Mouse (Mus musculus): ENCODE measurements around the gene Nlgn3. TPM values are rescaled to one million over a fixed set of nuclear protein-coding genes. Genes with fewer than 3 reads are reported as not detected.

The Nlgn3 gene
- polyA plus RNA-seq, 1 experiment from 2014 or later: 9.6 TPM

DNA sequence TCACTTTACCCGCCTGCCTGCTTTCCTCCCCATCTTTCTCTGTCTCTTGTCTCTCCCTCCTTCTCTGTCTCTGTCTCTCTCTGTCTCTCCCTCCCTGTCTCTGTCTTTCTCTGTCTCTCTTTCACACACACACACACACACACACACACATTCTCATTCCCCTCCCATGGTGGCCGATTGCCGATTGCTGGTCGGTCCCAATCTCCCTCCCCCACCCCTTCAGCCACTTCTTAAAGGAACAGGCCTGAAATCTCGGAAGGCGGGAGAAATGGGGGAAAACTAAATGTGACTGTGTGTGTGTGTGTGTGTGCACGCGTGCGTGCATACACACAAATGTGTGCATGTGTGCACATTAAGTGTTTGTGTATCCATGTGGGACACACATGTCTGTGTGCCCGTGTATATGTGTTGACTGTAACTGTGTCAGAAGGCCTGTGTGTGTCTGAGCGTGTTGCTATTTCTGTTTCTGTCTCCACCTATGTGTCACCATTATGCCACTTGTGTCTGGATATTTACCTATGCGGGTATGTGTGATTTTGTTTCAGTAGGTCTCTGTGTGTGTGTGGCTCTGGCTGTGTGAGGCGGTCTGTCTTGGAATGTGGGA is 1.6 kb downstream of the Nlgn3 start:
- Histone ChIP-seq H3K27me3 (ENCODE audit: insufficient read depth, low read length) (no peaks in the 10 kb centered on the region), H3K4me3 (ENCODE audit: low read depth, low read length) (peak overlapping the region; percentile 34), H3K9me3 (ENCODE audit: low read depth, low read length) (no peaks in the 10 kb centered on the region), H3K36me3 (ENCODE audit: insufficient read depth) (peaks cover 13% of the 10 kb centered on the region; the same call in 1 of the 2 replicates), H3K27ac (ENCODE audit: low read depth) (0 out of 2 replicates have a peak overlapping the region, but pooled peaks have one; percentile 30), H3K4me1 (ENCODE audit: insufficient read depth) (no peaks in the 10 kb centered on the region), H3K4me2 (peak overlapping the region; percentile 62), H3K9ac (peak overlapping the region; percentile 18; the same call in 1 of the 2 replicates)
- no peak for TF ChIP-seq CTCF (IDR thresholded peaks at IDR 0.05; ENCODE audit: low read depth)
- DNase-seq (peak; percentile 47), ATAC-seq (ENCODE audit: insufficient read depth) (peak; percentile 35)
- 23% methylated on average over 13 of the region's 13 CpGs for WGBS

DNA sequence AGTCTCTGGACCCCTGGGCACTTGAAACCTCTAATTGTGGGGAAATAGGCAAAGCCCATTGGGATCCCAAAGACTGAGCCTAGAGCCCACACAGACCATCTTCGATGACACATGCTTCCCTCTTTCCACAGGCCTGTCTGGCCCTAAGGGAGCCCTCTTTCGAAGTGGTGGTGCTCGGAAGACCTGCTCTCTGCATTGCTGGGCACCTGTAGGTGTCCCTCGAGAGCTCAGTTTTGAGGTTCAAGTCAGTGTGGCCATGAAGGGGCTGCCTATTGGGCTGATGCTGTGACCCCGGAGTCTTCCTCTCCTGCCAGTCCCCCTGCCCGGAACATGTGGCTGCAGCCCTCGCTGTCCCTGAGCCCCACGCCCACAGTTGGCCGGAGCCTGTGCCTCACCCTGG is 2.7 kb downstream of the Nlgn3 start:
- H3K27ac ChIP-seq (ENCODE audit: low read depth): no peak overlapping the region
- WGBS: 79% methylated on average over 9 of the region's 9 CpGs
- no peaks in the 10 kb centered on the region for H3K4me1 ChIP-seq (ENCODE audit: insufficient read depth)
- peaks cover 9% of the 10 kb centered on the region; the same call in 1 of the 2 replicates for H3K36me3 ChIP-seq (ENCODE audit: insufficient read depth)
- H3K9ac ChIP-seq: no peak overlapping the region
- TF ChIP-seq CTCF (IDR thresholded peaks at IDR 0.05; ENCODE audit: low read depth): no peak
- ATAC-seq (ENCODE audit: insufficient read depth) (no peak), DNase-seq (no peak)
- H3K4me2 ChIP-seq: no peak overlapping the region
- no peaks in the 10 kb centered on the region for H3K27me3 ChIP-seq (ENCODE audit: insufficient read depth, low read length)
- H3K4me3 ChIP-seq (ENCODE audit: low read depth, low read length): no peak overlapping the region
- H3K9me3 ChIP-seq (ENCODE audit: low read depth, low read length): no peaks in the 10 kb centered on the region

DNA sequence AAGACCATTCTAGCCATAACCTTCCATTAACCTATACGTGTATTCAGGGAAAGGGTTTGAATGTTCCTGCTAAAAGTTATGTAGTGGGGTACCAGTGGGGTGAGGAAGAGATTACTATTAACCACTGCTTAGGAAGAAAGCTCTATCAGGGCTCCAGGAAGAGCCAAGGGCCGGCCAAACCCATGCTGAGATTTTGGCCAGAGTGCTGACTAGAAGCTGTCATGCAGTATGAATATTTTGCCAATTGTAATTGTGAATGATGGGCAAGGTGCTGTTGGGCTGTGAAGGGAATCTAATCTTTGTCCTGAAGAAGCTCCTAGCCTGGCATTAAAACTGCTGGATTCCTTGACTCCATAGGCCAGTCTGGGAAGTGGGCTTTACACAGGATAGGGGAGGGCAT is 5.7 kb downstream of the Nlgn3 start:
- TF ChIP-seq CTCF (IDR thresholded peaks at IDR 0.05; ENCODE audit: low read depth): no peak
- no peaks in the 10 kb centered on the region for H3K27me3 ChIP-seq (ENCODE audit: insufficient read depth, low read length)
- no peaks in the 10 kb centered on the region for H3K9me3 ChIP-seq (ENCODE audit: low read depth, low read length)
- H3K36me3 ChIP-seq (ENCODE audit: insufficient read depth): no peaks in the 10 kb centered on the region
- 56% methylated on average over 2 of the region's 2 CpGs for WGBS
- H3K4me2 ChIP-seq: no peak overlapping the region
- no peak overlapping the region for H3K27ac ChIP-seq (ENCODE audit: low read depth)
- H3K4me3 ChIP-seq (ENCODE audit: low read depth, low read length): no peak overlapping the region
- DNase-seq (no peak), ATAC-seq (ENCODE audit: insufficient read depth) (no peak)
- H3K9ac ChIP-seq: no peak overlapping the region
- no peaks in the 10 kb centered on the region for H3K4me1 ChIP-seq (ENCODE audit: insufficient read depth)

DNA sequence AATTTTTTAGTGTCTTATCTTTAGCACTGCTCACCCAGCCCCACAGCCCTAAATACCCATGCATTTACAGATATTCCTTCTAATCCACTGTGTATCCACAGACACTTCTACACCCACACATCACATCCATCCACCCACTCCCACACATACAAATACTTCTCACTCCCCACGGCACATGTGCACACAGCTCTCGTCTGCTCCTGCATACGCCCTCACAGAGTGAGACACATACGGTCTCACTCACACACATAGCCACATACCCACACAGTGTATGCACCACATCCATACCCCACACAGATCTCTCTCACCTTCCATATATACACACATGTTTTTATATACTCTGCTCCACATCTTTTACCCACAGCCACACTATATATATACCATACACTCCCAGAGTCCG is 10.3 kb downstream of the Nlgn3 start:
- DNase-seq (no peak), ATAC-seq (ENCODE audit: insufficient read depth) (no peak)
- Histone ChIP-seq H3K4me2 (no peak overlapping the region), H3K9me3 (ENCODE audit: low read depth, low read length) (no peaks in the 10 kb centered on the region), H3K9ac (no peak overlapping the region), H3K4me3 (ENCODE audit: low read depth, low read length) (no peak overlapping the region), H3K27me3 (ENCODE audit: insufficient read depth, low read length) (no peaks in the 10 kb centered on the region), H3K36me3 (ENCODE audit: insufficient read depth) (no peaks in the 10 kb centered on the region), H3K4me1 (ENCODE audit: insufficient read depth) (no peaks in the 10 kb centered on the region), H3K27ac (ENCODE audit: low read depth) (no peak overlapping the region)
- no peak for TF ChIP-seq CTCF (IDR thresholded peaks at IDR 0.05; ENCODE audit: low read depth)
- 87% methylated on average over 5 of the region's 5 CpGs for WGBS

DNA sequence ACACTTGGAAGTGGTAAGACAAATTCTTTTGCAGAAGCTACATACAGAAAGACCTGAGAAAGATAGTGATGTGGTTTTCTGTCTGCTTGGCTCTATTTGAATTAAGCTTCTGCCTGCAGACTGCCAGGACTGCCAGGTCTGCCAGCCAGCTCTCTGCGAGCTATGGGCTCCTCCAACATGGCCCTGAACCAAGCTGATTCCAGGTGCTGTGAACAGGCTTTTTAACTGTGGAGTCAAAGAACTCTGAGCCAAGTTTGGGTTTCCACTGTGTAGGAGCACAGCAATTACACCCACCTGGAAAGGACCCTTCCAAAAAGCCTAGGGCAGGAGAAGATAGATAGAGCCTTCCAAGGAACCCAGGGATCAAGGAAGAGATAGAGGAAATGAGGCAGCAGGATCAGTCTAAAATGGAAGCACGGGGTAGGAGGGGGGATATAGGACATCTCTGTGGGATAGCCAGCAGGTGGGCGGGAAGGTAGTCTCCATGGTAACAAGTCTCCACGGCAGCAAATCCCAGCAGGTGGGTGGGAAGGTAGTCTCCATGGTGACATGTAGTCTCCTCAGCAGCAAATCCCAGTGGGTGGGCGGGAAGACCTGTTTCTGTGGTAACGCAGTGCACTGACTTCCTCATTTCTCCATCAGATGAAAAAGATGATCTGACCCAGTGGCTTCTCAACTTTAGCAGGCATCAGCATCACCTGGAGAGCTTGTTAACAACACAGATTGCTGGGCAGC is 14.8 kb downstream of the Nlgn3 start:
- no peak for ATAC-seq (ENCODE audit: insufficient read depth)
- Histone ChIP-seq H3K4me3 (ENCODE audit: low read depth, low read length) (no peak overlapping the region), H3K36me3 (ENCODE audit: insufficient read depth) (no peaks in the 10 kb centered on the region), H3K4me2 (no peak overlapping the region), H3K9me3 (ENCODE audit: low read depth, low read length) (no peaks in the 10 kb centered on the region), H3K4me1 (ENCODE audit: insufficient read depth) (no peaks in the 10 kb centered on the region), H3K27ac (ENCODE audit: low read depth) (no peak overlapping the region), H3K27me3 (ENCODE audit: insufficient read depth, low read length) (no peaks in the 10 kb centered on the region), H3K9ac (no peak overlapping the region)
- 43% methylated on average over 6 of the region's 6 CpGs for WGBS
- DNase-seq: no peak
- TF ChIP-seq CTCF (IDR thresholded peaks at IDR 0.05; ENCODE audit: low read depth): no peak

DNA sequence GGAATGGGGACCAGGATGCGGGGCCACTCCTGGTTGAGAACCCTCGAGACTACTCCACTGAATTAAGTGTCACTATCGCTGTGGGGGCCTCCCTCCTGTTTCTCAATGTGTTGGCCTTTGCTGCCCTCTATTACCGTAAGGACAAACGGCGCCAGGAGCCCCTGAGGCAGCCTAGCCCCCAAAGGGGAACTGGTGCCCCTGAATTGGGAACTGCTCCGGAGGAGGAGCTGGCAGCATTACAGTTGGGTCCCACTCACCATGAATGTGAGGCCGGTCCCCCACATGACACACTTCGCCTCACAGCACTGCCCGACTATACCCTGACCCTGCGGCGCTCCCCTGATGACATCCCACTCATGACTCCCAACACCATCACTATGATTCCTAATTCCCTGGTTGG is 20.8 kb downstream of the Nlgn3 start:
- Histone ChIP-seq H3K36me3 (ENCODE audit: insufficient read depth) (no peaks in the 10 kb centered on the region), H3K4me1 (ENCODE audit: insufficient read depth) (no peaks in the 10 kb centered on the region), H3K4me2 (no peak overlapping the region), H3K27ac (ENCODE audit: low read depth) (no peak overlapping the region), H3K9me3 (ENCODE audit: low read depth, low read length) (no peaks in the 10 kb centered on the region), H3K9ac (no peak overlapping the region), H3K27me3 (ENCODE audit: insufficient read depth, low read length) (no peaks in the 10 kb centered on the region), H3K4me3 (ENCODE audit: low read depth, low read length) (no peak overlapping the region)
- no peak for DNase-seq
- TF ChIP-seq CTCF (IDR thresholded peaks at IDR 0.05; ENCODE audit: low read depth): no peak
- no peak for ATAC-seq (ENCODE audit: insufficient read depth)
- 94% methylated on average over 12 of the region's 12 CpGs for WGBS

GRCm38 (mm10) chrX:101325989-101326899 is 27.3 kb downstream of the Nlgn3 start:
- DNase-seq: no peak
- no peak for TF ChIP-seq CTCF (IDR thresholded peaks at IDR 0.05; ENCODE audit: low read depth)
- Histone ChIP-seq H3K36me3 (ENCODE audit: insufficient read depth) (no peaks in the 10 kb centered on the region), H3K9me3 (ENCODE audit: low read depth, low read length) (no peaks in the 10 kb centered on the region), H3K27me3 (ENCODE audit: insufficient read depth, low read length) (no peaks in the 10 kb centered on the region), H3K4me1 (ENCODE audit: insufficient read depth) (no peaks in the 10 kb centered on the region), H3K9ac (no peak overlapping the region), H3K4me2 (no peak overlapping the region), H3K4me3 (ENCODE audit: low read depth, low read length) (no peak overlapping the region), H3K27ac (ENCODE audit: low read depth) (no peak overlapping the region)
- WGBS: 35% methylated on average over 8 of the region's 8 CpGs
- ATAC-seq (ENCODE audit: insufficient read depth): no peak
